Mouse (Mus musculus) heart, adult 8-10 months (tissue): ENCODE data around the gene Ndrg3. TPM values are rescaled to one million over a fixed set of nuclear protein-coding genes. Genes with fewer than 3 reads are reported as not detected.
A peak's percentile ranks its signal among the peaks of the same experiment; 100 is the strongest.

Experiments
- DNase-seq: peaks from one replicate; pipeline ENCODE4 v3.0.0; 2022; ENCODE audit warnings: low spot score
- total RNA-seq, 4 experiments: library from RNA; stranded (reverse); gene quantifications; 2 replicates each; pipeline ENCODE4 v1.2.4; 2022

Gene Ndrg3
- total RNA-seq: 10 to 100 TPM; 21.7 to 24.5 (median 22.1) TPM

- peak; percentile 94 for DNase-seq
Measured at GRCm38 (mm10) chr2:156991470-156992319, at the start of gene Ndrg3. TSS of gene Ndrg3 (minus strand) at chr2:156992056.

DNA sequence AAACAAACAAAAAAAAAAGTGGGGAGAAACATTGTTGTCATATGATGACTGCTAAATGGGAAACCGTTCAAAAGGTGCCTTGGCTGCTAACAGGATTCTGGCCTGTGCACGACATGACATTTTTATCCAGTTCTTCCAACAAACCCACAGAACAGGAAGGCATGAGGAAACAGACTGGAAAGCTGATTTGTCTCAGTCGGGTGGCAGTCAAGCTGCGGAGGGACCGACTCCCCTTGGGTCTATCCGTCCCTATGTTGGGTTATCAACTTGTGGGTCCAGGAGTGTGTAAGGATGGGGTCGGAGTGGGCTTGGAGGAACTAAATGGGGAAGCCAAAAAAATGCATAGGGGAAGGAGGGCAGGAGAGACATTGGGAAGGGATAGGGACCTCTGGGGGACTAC lies 49.6 kb upstream of the Ndrg3 start:
- no peak for DNase-seq

DNA sequence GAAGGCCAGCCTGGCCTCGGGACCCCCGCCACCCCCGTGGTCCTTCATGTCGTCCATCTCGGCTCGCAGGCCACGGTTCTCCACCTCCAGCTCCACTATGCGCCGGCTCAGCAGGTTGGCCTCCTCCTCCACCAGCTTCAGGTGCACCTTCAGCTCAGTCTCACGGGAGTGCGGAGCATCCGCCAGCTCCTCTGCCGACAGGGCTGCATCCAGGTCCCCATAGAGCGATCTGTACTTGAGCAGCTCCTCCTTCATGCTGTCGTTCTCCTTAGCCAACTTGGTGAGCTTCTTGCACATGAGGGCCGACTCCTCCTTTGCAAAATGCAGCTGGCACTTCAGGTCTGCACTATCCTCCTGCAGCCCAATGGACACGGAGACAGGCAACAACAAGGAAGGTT lies 48.8 kb upstream of the Ndrg3 start:
- no peak for DNase-seq

GRCm38 (mm10) chr2:157039900-157040648 lies 48.2 kb upstream of the Ndrg3 start:
- no peak for DNase-seq

- no peak for DNase-seq
Measured at GRCm38 (mm10) chr2:157037303-157037702, 45.4 kb upstream of the Ndrg3 start.

DNA sequence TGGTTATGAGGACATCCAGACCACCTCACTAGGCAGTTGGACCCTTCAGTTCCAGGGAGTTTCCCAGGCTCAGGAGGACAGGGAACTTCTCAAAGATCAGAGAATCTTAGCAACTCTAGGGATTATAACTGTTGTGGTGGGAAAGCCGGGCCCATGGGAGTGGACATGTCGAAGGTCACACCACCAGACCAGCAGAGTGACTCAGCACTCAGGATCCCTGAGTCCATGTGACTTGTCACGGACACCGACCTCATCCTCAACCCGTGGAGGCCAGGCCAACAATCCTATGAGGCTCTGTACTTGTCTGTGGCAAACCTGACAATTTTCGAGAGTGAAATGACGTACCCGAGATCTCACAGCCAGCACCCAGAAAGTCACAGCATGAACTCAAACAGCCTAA lies 44.5 kb upstream of the Ndrg3 start:
- DNase-seq: peak; percentile 35

- no peak for DNase-seq
Measured at GRCm38 (mm10) chr2:157035371-157035770, 43.5 kb upstream of the Ndrg3 start.

GRCm38 (mm10) chr2:157030804-157031203 lies 38.9 kb upstream of the Ndrg3 start:
- peak; percentile 78 for DNase-seq

GRCm38 (mm10) chr2:157028261-157028660 lies 36.4 kb upstream of the Ndrg3 start:
- DNase-seq: no peak

DNA sequence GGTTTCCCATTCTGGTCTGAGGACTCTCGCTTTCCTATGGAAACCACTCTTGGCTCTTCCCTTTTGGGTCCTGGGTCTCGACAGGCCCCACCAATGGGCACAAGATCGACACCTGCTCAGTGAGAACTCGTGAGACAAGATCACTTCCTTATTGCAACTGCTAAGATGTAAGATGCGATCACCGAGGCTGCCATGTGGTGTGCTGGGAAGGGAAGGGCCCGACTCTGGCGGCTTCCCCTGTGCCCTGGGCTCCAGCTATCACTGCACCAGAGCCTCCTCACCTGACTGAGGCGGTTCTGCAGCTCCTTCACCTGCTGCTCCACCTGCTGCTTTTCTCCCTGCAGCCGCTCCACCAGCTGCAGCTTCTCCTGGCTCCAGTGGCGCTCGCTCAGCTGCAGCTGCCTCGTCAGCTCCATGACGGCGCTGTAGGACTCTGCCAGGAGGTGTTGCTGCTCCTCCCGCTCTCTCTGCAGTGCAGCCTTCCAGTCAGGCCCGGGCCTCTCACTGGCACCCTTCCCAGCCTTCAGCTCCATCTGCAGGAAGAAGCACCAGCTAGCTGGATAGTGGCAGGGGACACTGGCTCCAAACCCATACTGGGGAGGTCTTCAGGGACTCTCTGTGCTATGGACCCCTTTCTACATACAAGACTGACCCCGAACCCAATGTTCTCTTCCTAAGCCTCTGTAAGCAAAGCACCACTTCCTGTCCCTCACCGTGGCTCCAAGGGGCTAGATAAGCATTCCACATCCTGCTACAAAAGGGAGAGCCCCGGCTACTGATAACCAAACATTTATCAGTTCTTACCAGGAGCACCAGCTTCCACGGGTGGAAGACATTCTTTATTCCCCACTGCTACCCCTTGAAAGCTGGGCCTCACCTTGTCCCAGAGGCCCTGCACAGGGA lies 35.5 kb upstream of the Ndrg3 start:
- DNase-seq: no peak

GRCm38 (mm10) chr2:157021156-157021555 lies 29.3 kb upstream of the Ndrg3 start:
- no peak for DNase-seq

DNA sequence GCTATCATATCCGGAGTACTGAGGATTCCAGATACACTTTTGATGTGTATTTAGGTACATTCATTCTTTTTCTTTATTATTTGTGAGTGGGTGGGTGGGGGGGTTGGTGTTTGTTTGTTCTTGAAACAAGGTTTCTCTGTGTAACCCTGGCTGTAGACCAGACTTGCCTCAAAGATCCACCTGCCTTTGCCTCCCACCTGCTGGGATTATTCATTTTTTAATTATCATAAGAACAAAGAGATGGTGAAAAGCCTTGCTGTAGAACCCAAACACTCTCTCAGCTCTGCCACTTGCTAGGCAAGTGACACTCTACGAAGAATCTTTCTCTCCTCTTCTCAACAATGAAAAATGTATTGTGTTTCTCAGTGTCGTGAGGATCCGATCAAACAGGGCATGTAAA lies 27.4 kb upstream of the Ndrg3 start:
- DNase-seq: no peak

DNA sequence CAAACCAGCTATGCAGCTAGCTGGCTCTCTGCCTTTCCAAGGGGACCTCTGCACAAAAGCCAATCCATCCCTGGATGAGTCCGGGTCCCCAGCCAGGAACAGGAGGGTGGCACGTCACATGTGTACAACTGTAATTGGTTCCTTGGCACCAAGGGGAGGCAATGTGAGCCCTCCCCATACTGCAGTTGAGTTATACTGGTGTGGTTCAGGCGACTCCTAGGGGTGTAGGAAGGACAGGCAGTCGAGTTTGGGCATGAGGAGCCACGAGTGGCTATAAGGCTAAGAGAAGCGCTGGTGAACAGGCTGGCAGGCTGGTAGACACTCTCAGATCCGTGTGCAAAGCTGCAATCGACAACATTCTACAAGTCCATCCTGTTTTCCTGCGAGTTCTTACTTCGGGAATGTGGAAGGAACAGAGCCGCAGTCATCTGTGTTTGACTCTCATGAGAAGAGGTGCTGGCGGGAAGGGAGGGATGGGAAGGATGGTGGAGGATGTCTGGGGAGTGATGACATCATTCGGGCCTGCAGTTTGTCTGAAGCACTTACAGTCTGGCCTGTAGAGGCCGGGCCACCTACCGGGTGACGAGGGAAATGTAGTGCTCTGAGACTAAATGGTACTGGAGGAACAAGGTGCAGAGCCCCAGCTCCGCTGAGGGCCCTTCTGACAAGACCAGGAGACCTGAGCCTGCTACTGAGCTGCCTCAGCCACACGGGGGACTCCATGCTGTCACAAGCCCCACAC lies 24.8 kb upstream of the Ndrg3 start:
- DNase-seq: no peak

- DNase-seq: no peak
Measured at GRCm38 (mm10) chr2:157012341-157012740, 20.5 kb upstream of the Ndrg3 start.

- DNase-seq: no peak
Measured at GRCm38 (mm10) chr2:157010634-157011310, 18.9 kb upstream of the Ndrg3 start.

GRCm38 (mm10) chr2:157010121-157010520 lies 18.3 kb upstream of the Ndrg3 start:
- no peak for DNase-seq

DNA sequence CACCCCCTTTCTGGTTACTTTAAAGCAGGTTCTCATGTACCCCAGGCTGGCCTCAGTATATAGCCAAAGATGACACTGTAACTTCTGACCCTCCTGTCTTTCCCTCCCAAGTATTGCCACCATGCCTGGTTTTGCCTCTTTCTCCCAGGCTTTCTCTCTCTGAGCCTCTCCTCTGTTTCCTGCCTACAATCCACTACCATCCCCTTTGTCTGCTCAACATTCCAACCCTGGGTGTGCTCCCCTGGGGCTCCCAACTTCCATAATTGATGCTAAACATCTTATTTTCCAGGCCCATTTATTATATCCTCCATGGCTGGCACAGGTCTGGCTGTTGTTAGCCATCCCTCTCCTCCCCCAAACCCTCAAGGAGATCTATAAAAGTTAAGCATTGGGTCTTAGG lies 16.7 kb upstream of the Ndrg3 start:
- DNase-seq: no peak

GRCm38 (mm10) chr2:157007234-157007596 lies 15.4 kb upstream of the Ndrg3 start:
- DNase-seq: no peak

DNA sequence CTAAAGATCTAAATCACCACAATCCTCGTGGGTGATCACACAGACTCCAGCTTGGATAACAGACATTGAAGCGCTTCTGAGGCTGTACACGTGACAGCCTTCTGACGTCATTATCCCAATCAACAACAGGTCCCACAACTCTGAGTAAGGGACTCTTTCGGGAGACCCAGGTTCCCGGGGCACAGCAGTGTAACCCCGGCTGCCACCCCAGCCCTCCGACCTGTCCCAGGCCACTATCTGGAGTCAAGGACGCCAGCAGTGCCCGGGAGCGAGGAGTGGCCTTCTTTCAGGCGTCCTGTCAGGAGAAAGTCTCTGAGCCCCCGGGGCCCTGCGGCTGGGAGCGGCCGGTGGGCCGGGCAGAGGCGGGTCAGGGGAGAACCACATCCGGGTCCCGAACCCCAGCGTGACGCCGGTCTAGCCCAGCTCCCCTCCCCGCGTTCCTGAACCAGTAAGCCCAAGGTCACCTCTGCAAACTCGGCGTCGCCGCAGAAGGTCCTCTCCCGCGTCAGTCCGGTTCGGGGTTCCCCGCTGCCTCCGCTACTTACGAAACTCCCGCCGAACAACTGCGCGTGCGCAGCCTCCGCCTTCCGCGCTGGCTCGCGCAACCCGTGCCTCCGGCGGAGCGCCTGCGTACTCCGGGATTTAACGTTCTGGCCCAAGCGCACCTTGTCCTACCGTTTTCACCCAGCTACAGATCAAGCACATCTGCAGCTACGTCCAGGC lies 14.8 kb upstream of the Ndrg3 start, which contains the start of gene Dsn1:
Gene Dsn1, minus strand, starts transcription at position 644 of the 723 bp plus-strand sequence.
- DNase-seq: peak; percentile 88

GRCm38 (mm10) chr2:157002321-157002720 lies 10.5 kb upstream of the Ndrg3 start:
- no peak for DNase-seq
